Mouse (Mus musculus) NIH3T3 (cell line): ENCODE data around the gene Gm9837.
"Not testable (repeated sequence)": the region's sequence is repeated elsewhere in the genome, so short reads cannot be mapped to it uniquely, and the experiment has no call there.

Experiments used
- DNase-seq: peaks from one replicate; pipeline ENCODE4 v3.0.0-alpha.2; 2012; ENCODE audit warnings: low read depth

Gene Gm9837

GRCm38 (mm10) chr11:53456474-53457371, 13.6 kb downstream of the Gm9837 start, which contains the start of the genes Gm10447 and Shroom1:
Gm10447 (minus strand) TSS chr11:53457110.
Shroom1 (plus strand) TSS chr11:53457205.
- DNase-seq = peak; percentile 75

GRCm38 (mm10) chr11:53453031-53453430, 17.2 kb downstream of the Gm9837 start:
- no peak for DNase-seq

DNA sequence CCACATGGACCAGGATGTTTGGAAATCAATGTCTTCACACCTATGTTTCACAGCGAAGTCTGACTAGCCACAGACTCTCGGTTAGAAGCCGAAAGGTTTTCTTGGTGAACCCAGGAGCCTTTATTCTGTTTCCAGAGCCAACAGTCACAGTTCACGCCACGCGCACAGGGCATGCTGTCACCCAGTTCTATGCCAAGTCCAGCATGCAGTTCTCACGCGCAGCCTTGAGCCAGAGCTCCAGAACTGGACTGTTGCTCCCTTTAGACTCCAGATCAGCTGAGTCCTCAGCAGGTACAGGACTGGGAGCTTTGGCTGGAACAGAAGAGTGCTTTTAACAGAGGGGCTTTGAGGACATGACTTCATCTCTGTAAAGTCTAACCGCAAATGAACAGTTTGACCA, 17.9 kb downstream of the Gm9837 start:
- no peak for DNase-seq

- no peak for DNase-seq
These were observed 18.9 kb downstream of the Gm9837 start for GRCm38 (mm10) chr11:53451361-53451760.

- no peak for DNase-seq
These were observed 20.1 kb downstream of the Gm9837 start for GRCm38 (mm10) chr11:53450070-53450705.

GRCm38 (mm10) chr11:53448529-53448928, 21.8 kb downstream of the Gm9837 start:
- peak; percentile 46 for DNase-seq

- no peak for DNase-seq
These were observed 22.3 kb downstream of the Gm9837 start for GRCm38 (mm10) chr11:53447996-53448395.

- DNase-seq = no peak
These were observed 24.1 kb downstream of the Gm9837 start for GRCm38 (mm10) chr11:53446183-53446582.

GRCm38 (mm10) chr11:53445562-53445961, 24.7 kb downstream of the Gm9837 start:
- no peak for DNase-seq

DNA sequence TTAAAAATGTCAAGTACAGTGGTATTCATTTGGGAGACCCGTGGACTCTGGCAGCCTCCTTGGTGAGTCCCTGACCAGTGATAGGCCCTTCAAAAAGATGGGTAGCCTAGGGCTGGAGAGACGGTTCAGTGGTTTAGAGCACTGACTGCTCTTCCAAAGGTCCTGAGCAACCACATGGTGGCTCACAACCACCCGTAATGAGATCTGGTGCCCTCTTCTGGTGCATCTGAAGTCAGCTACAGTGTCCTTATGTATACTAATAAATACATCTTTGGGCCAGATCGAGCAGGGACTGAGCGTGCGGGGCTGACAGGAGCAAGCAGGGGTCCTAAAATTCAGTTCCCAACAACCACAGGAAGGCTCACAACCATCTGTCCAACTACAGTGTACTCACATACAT, 26.4 kb downstream of the Gm9837 start:
- DNase-seq = peak; percentile 43

- DNase-seq = no peak
These were observed 28.4 kb downstream of the Gm9837 start for GRCm38 (mm10) chr11:53441921-53442320.

- DNase-seq = no peak
These were observed 33.9 kb downstream of the Gm9837 start for GRCm38 (mm10) chr11:53436338-53436737.

DNA sequence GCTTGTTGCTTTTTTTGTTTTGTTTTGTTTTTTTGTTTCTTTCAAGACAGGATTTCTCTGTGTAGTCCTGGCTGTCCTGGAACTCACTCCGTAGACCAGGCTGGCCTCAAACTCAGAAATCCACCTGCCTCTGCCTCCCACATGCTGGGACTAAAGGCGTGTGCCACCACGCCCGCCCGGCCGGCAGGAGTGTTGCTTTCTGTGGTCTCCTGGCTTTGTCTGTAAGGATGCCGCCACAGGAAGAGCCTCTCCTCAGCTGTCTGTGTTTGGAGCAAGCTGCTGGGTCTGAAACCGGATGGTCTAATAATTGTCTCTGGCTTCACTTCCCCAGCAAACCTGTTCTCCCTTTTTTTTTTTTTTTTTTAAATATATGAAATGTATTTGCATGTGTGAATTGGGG, 34.8 kb downstream of the Gm9837 start:
- no peak for DNase-seq

DNA sequence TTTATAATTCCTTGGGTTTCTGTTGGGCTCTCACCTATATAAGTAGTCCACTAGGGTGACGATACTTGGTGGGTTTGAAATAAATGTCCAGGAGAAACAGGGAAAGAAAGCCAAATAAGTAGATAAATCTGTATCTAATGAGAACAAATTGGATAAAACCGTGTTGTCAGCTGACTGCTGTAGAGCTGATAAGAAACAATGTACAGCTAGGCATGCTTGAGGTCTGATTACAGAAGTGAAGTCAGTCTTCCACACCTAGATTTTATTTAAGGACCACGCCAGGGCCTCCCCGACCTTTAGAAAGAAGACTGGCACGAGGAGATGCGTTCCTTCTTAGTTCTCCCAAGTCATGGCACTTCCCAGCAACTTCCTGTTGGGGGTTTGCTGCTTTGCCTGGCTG, 37.2 kb downstream of the Gm9837 start:
- no peak for DNase-seq

- peak; percentile 62 for DNase-seq
These were observed 38.8 kb downstream of the Gm9837 start for GRCm38 (mm10) chr11:53431347-53432056.

- DNase-seq = peak; percentile 99
These were observed 39.5 kb downstream of the Gm9837 start, which contains the start of the genes Uqcrq and Gdf9 for GRCm38 (mm10) chr11:53430670-53431346. Uqcrq (minus strand) TSS chr11:53430831. Gdf9 (plus strand) TSS chr11:53431023.

- no peak for DNase-seq
These were observed 40.0 kb downstream of the Gm9837 start for GRCm38 (mm10) chr11:53430300-53430669.

DNA sequence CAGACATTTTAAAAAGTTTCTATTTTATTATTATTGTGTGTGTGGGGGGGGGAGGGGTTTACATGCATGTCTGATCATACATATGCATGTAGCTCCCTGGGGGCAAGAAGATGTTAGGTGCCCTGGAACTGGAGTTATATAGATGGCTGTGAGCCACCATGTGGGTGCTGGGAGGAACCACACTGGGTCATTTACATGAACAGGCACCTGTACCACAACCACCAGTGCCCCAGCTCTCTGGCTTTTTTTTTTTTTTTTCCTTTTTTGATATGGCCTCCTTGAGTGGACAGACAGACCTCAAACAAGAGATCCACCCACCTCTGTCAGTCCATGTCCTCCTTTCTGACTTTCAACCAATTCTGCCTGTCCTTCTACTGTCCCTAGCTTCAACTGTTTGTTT, 41.1 kb downstream of the Gm9837 start:
- no peak for DNase-seq

DNA sequence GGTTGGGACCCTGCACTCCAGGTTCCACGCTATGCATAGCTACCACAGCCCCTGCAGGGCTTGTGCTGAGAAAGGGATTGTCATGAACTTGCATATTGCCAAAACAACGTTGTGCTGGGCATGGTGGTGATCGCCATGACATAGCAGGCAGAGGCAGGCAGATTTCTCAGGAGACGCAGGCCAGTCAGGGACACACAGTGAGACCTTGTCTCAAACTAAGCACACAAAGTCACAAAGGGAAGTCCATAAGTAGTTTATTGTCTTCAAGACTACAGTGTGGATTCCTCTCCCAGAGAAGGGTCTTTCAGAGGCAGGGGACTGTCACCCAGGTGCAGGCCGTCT, 41.6 kb downstream of the Gm9837 start:
- no peak for DNase-seq

DNA sequence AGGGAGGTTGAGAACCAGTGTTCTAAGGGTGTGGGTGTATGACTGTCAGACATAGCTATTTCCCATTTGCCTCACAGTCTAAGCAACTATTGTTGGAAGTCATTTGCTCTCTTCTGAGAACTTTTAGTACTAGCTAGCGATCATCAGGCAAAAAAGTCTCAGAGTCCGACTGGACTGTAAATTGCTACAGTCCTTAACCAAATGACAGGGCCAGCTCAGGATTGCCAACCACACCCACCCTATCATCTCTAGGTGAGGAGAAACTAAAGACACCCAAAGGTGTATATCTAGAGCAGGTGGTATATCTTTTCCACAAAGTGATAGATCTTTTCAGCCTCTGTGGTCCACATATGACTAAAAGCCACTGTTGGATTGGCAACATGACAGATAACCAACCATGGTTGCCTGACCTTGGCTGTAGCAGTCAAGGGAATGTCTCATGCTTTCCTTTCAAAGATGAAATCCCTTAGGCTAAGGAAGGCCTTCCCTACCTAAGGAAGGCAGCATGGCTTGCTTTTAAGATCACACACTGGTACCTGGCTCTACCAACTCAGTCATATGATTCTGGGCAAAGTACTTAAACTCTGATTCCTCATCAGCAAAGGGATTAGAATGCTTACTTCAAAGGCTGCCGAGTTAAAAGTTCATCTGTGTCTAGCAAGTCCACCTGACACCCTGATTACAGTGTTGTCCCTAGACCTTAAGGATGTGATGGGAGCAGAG, 42.1 kb downstream of the Gm9837 start:
- no peak for DNase-seq

DNA sequence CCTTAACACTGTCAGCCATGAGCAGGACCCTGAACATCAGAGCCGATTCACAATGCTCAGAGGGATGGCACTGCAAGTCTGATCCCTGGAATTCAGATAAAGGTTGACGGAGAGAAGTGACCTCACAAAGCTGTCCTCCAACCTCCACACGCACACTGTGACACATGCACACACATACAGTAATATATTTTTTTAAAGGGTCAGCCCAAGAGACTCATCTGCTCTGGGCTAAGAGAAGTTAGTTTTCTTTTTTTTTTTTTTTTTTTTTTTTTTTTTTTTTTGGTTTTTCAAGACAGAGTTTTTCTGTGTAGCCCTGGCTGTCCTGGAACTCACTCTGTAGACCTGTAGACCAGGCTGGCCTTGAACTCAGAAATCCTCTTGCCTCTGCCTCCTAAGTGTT, 43.4 kb downstream of the Gm9837 start:
- DNase-seq = not testable (repeated sequence)
